Mouse (Mus musculus) limb, embryonic 15.5 days (tissue): ENCODE measurements around the gene Fam83g. TPM values are rescaled to one million over a fixed set of nuclear protein-coding genes. Genes with fewer than 3 reads are reported as not detected.

Experiments used
- ATAC-seq: fragments of 200-750 bp; cut with Nextera tagmentation; 2 replicates; pipeline ENCODE4 v1.8.0; 2017; ENCODE audit warnings: low read depth, moderate TSS enrichment; ENCODE audit not compliant: insufficient number of reproducible peaks, low FRiP score, low TSS enrichment
- H3K27ac ChIP-seq: fragments of 300-500 bp; sonication (generic); 2 replicates; pipeline ENCODE4 v1.5.1; 2015; ENCODE audit warnings: moderate library complexity, mild to moderate bottlenecking, inconsistent platforms
- H3K27me3 ChIP-seq: fragments of 300-500 bp; sonication (generic); 2 replicates; pipeline ENCODE4 v1.6.1; 2015; ENCODE audit warnings: inconsistent platforms
- H3K36me3 ChIP-seq: fragments of 300-500 bp; sonication (generic); 2 replicates; pipeline ENCODE4 v1.6.1; 2015; ENCODE audit warnings: inconsistent platforms
- H3K4me1 ChIP-seq: fragments of 300-500 bp; sonication (generic); 2 replicates; pipeline ENCODE4 v1.6.1; 2015; ENCODE audit warnings: inconsistent platforms
- H3K4me2 ChIP-seq: fragments of 300-500 bp; sonication (generic); 2 replicates; pipeline ENCODE4 v1.6.1; 2015; ENCODE audit warnings: mild to moderate bottlenecking, inconsistent platforms
- H3K4me3 ChIP-seq: fragments of 300-500 bp; sonication (generic); 2 replicates; pipeline ENCODE4 v1.5.1; 2015; ENCODE audit warnings: mild to moderate bottlenecking, inconsistent platforms
- H3K9ac ChIP-seq: fragments of 300-500 bp; sonication (generic); 2 replicates; pipeline ENCODE4 v1.6.1; 2015; ENCODE audit warnings: inconsistent platforms
- H3K9me3 ChIP-seq: fragments of 300-500 bp; sonication (generic); 2 replicates; pipeline ENCODE4 v1.6.1; 2016; ENCODE audit warnings: inconsistent platforms
- WGBS: fragments of 180-500 bp; shearing (Covaris S2); methylation state at CpG from one replicate; pipeline ENCODE4 v1.1.7; 2015; 5-methylcytosine and 5-hydroxymethylcytosine counted together
- polyA plus RNA-seq: library from polyadenylated mRNA; unstranded; fragments of >200 nt; fragmentation: Nextera tagmentation; extraction: Ambion mirVana; gene quantifications from 2 replicates; pipeline ENCODE4 v1.2.1, GENCODE M21; 2015

Fam83g gene
- polyA plus RNA-seq, 1 experiment from 2014 or later: 7.6 TPM

- WGBS: 61% methylated on average over 2 of the region's 2 CpGs
- ATAC-seq: no peak
- no peaks in the 10 kb centered on the region for H3K36me3 ChIP-seq
These were observed 37.3 kb upstream of the Fam83g start for GRCm38 (mm10) chr11:61646499-61647039.

GRCm38 (mm10) chr11:61647110-61647910 is 36.6 kb upstream of the Fam83g start:
- H3K4me2 ChIP-seq: no peak overlapping the region
- no peak overlapping the region for H3K27ac ChIP-seq
- no peaks in the 10 kb centered on the region for H3K36me3 ChIP-seq
- peaks cover 13% of the 10 kb centered on the region for H3K4me1 ChIP-seq
- ATAC-seq: no peak
- H3K27me3 ChIP-seq: no peaks in the 10 kb centered on the region
- no peaks in the 10 kb centered on the region for H3K9me3 ChIP-seq
- H3K9ac ChIP-seq: no peak overlapping the region
- 66% methylated on average over 10 of the region's 10 CpGs for WGBS
- no peak overlapping the region for H3K4me3 ChIP-seq

More at GRCm38 (mm10) chr11:61646499-61647039, 37.3 kb upstream of the Fam83g start:
- Histone ChIP-seq H3K9ac (no peak overlapping the region), H3K4me1 (peaks cover 13% of the 10 kb centered on the region), H3K27ac (no peak overlapping the region), H3K27me3 (no peaks in the 10 kb centered on the region), H3K9me3 (no peaks in the 10 kb centered on the region), H3K4me3 (no peak overlapping the region), H3K4me2 (no peak overlapping the region)

GRCm38 (mm10) chr11:61647956-61648748 is 35.7 kb upstream of the Fam83g start:
- 67% methylated on average over 6 of the region's 6 CpGs for WGBS
- H3K9me3 ChIP-seq: no peaks in the 10 kb centered on the region
- no peaks in the 10 kb centered on the region for H3K36me3 ChIP-seq
- ATAC-seq: no peak
- H3K4me2 ChIP-seq: no peak overlapping the region
- no peak overlapping the region for H3K27ac ChIP-seq
- H3K4me1 ChIP-seq: peaks cover 13% of the 10 kb centered on the region
- H3K4me3 ChIP-seq: no peak overlapping the region
- no peaks in the 10 kb centered on the region for H3K27me3 ChIP-seq
- H3K9ac ChIP-seq: no peak overlapping the region

- H3K36me3 ChIP-seq: no peaks in the 10 kb centered on the region
- H3K4me3 ChIP-seq: no peak overlapping the region
- WGBS: 83% methylated on average over 7 of the region's 7 CpGs
- no peak for ATAC-seq
- H3K4me2 ChIP-seq: no peak overlapping the region
- no peak overlapping the region for H3K9ac ChIP-seq
- H3K27ac ChIP-seq: no peak overlapping the region
- no peaks in the 10 kb centered on the region for H3K9me3 ChIP-seq
- H3K27me3 ChIP-seq: no peaks in the 10 kb centered on the region
- H3K4me1 ChIP-seq: peaks cover 10% of the 10 kb centered on the region
These were observed 35.2 kb upstream of the Fam83g start for GRCm38 (mm10) chr11:61648749-61649115.

GRCm38 (mm10) chr11:61649163-61649580 is 34.7 kb upstream of the Fam83g start:
- H3K4me2 ChIP-seq: no peak overlapping the region
- ATAC-seq: no peak
- H3K4me3 ChIP-seq: no peak overlapping the region
- H3K9me3 ChIP-seq: no peaks in the 10 kb centered on the region
- whole genome bisulfite sequencing: 87% methylated on average over 5 of the region's 5 CpGs
- H3K27ac ChIP-seq: no peak overlapping the region
- H3K4me1 ChIP-seq: peaks cover 9% of the 10 kb centered on the region
- no peaks in the 10 kb centered on the region for H3K27me3 ChIP-seq
- no peaks in the 10 kb centered on the region for H3K36me3 ChIP-seq
- H3K9ac ChIP-seq: no peak overlapping the region

GRCm38 (mm10) chr11:61649626-61650025 is 34.3 kb upstream of the Fam83g start:
- WGBS: 78% methylated on average over 4 of the region's 4 CpGs
- no peaks in the 10 kb centered on the region for H3K27me3 ChIP-seq
- H3K4me3 ChIP-seq: no peak overlapping the region
- H3K9me3 ChIP-seq: no peaks in the 10 kb centered on the region
- H3K36me3 ChIP-seq: no peaks in the 10 kb centered on the region
- peaks cover 5% of the 10 kb centered on the region for H3K4me1 ChIP-seq
- H3K9ac ChIP-seq: no peak overlapping the region
- H3K4me2 ChIP-seq: no peak overlapping the region
- no peak overlapping the region for H3K27ac ChIP-seq
- no peak for ATAC-seq

GRCm38 (mm10) chr11:61650470-61651265 is 33.2 kb upstream of the Fam83g start:
- Histone ChIP-seq H3K4me3 (no peak overlapping the region), H3K4me1 (no peaks in the 10 kb centered on the region), H3K36me3 (no peaks in the 10 kb centered on the region), H3K27ac (no peak overlapping the region), H3K9me3 (no peaks in the 10 kb centered on the region), H3K4me2 (no peak overlapping the region), H3K9ac (no peak overlapping the region), H3K27me3 (no peaks in the 10 kb centered on the region)
- 83% methylated on average over 9 of the region's 9 CpGs for WGBS
- no peak for ATAC-seq

GRCm38 (mm10) chr11:61652216-61652615 is 31.7 kb upstream of the Fam83g start:
- ATAC-seq: no peak
- Histone ChIP-seq H3K9me3 (no peaks in the 10 kb centered on the region), H3K36me3 (no peaks in the 10 kb centered on the region), H3K9ac (no peak overlapping the region), H3K27ac (no peak overlapping the region), H3K4me2 (no peak overlapping the region), H3K27me3 (no peaks in the 10 kb centered on the region), H3K4me3 (no peak overlapping the region), H3K4me1 (0 out of 2 replicates have a peak, but pooled peaks cover 3% of the 10 kb centered on the region)
- 88% methylated on average over 5 of the region's 5 CpGs for WGBS

- H3K36me3 ChIP-seq: no peaks in the 10 kb centered on the region
- no peaks in the 10 kb centered on the region for H3K9me3 ChIP-seq
- peak within 1 kb of the TSS; percentile 0; the same call in 1 of the 2 replicates for H3K4me3 ChIP-seq
- no peaks in the 10 kb centered on the region for H3K27me3 ChIP-seq
- H3K9ac ChIP-seq: no peak within 1 kb of the TSS
- H3K4me2 ChIP-seq: no peak within 1 kb of the TSS
- H3K27ac ChIP-seq: no peak within 1 kb of the TSS
- ATAC-seq: no peak
- H3K4me1 ChIP-seq: 0 out of 2 replicates have a peak, but pooled peaks cover 3% of the 10 kb centered on the region
- WGBS: 59% methylated on average over 10 of the region's 10 CpGs
These were observed 31.0 kb upstream of the Fam83g start, which contains the start of gene Grap for GRCm38 (mm10) chr11:61652686-61653447. Gene Grap (plus strand): TSS chr11:61653265.

- ATAC-seq: no peak
- H3K27ac ChIP-seq: no peak overlapping the region
- WGBS: 62% methylated on average over 2 of the region's 2 CpGs
- H3K27me3 ChIP-seq: no peaks in the 10 kb centered on the region
- H3K36me3 ChIP-seq: no peaks in the 10 kb centered on the region
- no peaks in the 10 kb centered on the region for H3K9me3 ChIP-seq
- no peak overlapping the region for H3K9ac ChIP-seq
- H3K4me3 ChIP-seq: 0 out of 2 replicates have a peak overlapping the region, but pooled peaks have one; percentile 0
- no peak overlapping the region for H3K4me2 ChIP-seq
- 0 out of 2 replicates have a peak, but pooled peaks cover 3% of the 10 kb centered on the region for H3K4me1 ChIP-seq
These were observed 30.3 kb upstream of the Fam83g start for GRCm38 (mm10) chr11:61653568-61653967.
